Mouse (Mus musculus): ENCODE results near the gene Gm36210. TPM values are rescaled to one million over a fixed set of nuclear protein-coding genes. Genes with fewer than 3 reads are reported as not detected.

Gene Gm36210
- polyA plus RNA-seq, 1 experiment from 2014 or later = not detected

DNA sequence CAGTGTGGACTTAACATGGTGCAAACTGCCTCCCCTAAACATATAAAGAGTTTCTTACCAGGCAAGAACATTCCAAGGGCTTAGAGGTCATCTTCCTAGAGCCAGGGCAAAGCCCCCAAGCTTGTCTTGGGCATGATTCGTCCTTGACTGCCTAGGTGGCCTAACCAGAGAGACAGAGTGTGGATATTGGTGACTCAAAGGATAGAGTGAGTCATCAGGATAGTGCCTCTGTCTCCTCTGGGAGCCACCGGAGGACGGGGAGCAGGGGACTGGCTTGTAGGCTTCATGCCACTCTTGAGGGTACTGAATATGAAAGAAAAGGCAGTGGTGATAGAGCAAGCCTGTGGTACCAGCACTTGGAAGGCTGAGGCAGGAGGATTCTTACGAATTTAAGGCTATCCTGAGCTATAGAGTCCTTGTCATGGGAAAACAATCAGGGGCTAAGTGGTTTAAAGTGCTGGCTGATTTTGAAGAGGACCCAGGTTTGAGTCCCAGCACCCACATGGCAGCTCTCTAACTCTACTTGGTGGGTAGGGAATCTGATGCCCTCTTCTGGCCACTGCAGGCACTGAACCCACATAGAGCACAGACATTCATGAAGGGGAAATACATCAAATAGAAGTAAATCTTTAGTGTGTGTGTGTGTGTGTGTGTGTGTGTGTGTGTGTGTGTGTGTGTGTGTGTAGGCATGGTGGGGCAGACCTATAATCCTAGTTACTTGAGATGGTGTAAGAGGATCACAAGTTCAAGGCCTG is 28.0 kb upstream of the Gm36210 start:
- no peak overlapping the region for H3K27ac ChIP-seq
- H3K27me3 ChIP-seq = no peaks in the 10 kb centered on the region
- H3K4me2 ChIP-seq = no peak overlapping the region
- H3K4me1 ChIP-seq = no peaks in the 10 kb centered on the region
- no peak for ATAC-seq (ENCODE audit: insufficient number of reproducible peaks, low FRiP score, low TSS enrichment, low read depth)
- H3K36me3 ChIP-seq = no peaks in the 10 kb centered on the region
- H3K9ac ChIP-seq = no peak overlapping the region
- no peak overlapping the region for H3K4me3 ChIP-seq
- no peaks in the 10 kb centered on the region for H3K9me3 ChIP-seq
- 78% methylated on average over 4 of the region's 4 CpGs for WGBS

DNA sequence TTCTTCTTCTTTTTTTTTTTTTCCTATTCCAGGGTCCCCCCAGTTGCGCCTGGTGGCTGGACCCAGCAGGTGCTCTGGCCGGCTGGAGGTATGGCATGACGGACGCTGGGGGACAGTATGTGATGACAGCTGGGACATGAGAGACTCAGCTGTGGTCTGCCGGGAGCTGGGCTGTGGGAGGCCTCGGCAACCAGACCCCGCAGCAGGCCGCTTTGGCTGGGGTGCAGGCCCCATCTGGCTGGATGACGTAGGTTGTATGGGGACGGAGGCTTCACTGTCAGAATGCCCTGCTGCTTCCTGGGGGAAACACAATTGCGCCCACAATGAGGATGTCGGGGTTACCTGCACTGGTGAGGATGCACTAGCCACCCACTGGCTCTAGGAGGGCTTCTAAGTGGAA is 26.8 kb upstream of the Gm36210 start:
- H3K9ac ChIP-seq = no peak overlapping the region
- no peaks in the 10 kb centered on the region for H3K36me3 ChIP-seq
- no peak for ATAC-seq (ENCODE audit: insufficient number of reproducible peaks, low FRiP score, low TSS enrichment, low read depth)
- 71% methylated on average over 12 of the region's 12 CpGs for WGBS
- no peak overlapping the region for H3K4me3 ChIP-seq
- H3K9me3 ChIP-seq = no peaks in the 10 kb centered on the region
- H3K4me2 ChIP-seq = no peak overlapping the region
- no peak overlapping the region for H3K27ac ChIP-seq
- H3K4me1 ChIP-seq = 0 out of 2 replicates have a peak, but pooled peaks cover 2% of the 10 kb centered on the region
- no peaks in the 10 kb centered on the region for H3K27me3 ChIP-seq

DNA sequence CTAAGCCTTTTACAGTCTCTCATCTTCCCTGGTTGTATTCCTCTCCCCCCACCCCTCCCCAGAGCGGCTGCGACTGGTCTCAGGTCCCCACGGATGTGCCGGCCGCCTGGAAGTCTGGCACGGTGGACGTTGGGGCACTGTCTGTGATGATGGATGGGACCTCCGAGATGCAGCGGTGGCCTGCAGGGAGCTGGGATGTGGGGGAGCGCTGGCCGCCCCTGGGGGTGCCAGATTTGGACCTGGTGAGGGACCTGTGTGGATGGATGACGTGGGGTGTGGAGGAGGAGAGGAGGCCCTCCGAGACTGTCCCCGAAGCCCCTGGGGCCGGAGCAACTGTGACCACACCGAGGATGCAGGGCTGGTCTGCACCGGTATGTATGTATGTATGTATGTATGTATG is 22.0 kb upstream of the Gm36210 start:
- no peak overlapping the region for H3K4me3 ChIP-seq
- ATAC-seq (ENCODE audit: insufficient number of reproducible peaks, low FRiP score, low TSS enrichment, low read depth) = no peak
- no peak overlapping the region for H3K27ac ChIP-seq
- no peak overlapping the region for H3K9ac ChIP-seq
- 70% methylated on average over 17 of the region's 17 CpGs for WGBS
- H3K9me3 ChIP-seq = no peaks in the 10 kb centered on the region
- H3K4me2 ChIP-seq = no peak overlapping the region
- no peaks in the 10 kb centered on the region for H3K36me3 ChIP-seq
- no peaks in the 10 kb centered on the region for H3K27me3 ChIP-seq
- peaks cover 43% of the 10 kb centered on the region for H3K4me1 ChIP-seq

DNA sequence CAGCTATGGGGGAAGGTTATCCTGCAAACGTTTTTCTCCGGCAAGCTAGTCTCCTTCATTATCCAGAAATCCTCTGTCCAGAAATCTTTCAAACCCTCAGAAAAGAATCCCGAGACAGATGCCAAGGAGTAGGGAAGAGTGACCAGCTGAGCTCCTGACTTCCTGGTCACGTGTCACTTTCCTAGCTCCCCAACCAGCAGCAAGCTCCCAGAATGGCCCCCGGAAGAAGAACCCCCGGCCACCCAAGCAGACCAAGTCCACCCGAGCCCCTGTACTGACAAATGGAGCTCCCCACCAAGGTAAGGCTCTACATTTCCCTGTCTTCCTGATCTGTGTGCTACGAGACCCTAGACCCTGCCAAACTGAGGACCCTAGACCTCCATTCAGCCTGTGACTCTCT is 21.4 kb upstream of the Gm36210 start:
- WGBS = 55% methylated on average over 8 of the region's 8 CpGs
- H3K4me2 ChIP-seq = peak overlapping the region; percentile 66; the same call in 1 of the 2 replicates
- peaks cover 49% of the 10 kb centered on the region for H3K4me1 ChIP-seq

DNA sequence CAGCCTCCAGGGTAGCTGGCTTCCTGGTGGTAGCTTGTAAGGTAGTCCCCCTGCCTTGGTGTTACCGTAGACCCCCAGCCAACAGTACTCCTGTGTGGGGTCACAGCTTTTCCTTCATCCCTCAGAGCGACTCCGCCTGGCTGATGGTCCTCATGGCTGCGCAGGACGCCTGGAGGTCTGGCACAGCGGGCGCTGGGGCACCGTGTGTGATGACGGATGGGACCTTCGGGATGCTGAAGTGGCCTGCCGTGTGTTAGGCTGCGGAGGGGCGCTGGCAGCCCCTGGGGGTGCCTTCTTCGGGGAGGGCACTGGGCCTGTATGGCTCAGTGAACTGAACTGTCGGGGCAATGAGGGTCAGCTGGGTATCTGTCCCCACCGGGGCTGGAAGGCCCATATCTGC is 20.5 kb upstream of the Gm36210 start:
- Histone ChIP-seq H3K9ac (no peak overlapping the region), H3K27ac (peak overlapping the region; percentile 91; the same call in 1 of the 2 replicates), H3K4me2 (peak overlapping the region; percentile 66; the same call in 1 of the 2 replicates), H3K36me3 (no peaks in the 10 kb centered on the region), H3K4me3 (peak overlapping the region; percentile 12), H3K9me3 (no peaks in the 10 kb centered on the region), H3K4me1 (peaks cover 58% of the 10 kb centered on the region), H3K27me3 (no peaks in the 10 kb centered on the region)
- no peak for ATAC-seq (ENCODE audit: insufficient number of reproducible peaks, low FRiP score, low TSS enrichment, low read depth)
- WGBS = 66% methylated on average over 16 of the region's 16 CpGs

More for the DNA sequence above, 21.4 kb upstream of the Gm36210 start:
- Histone ChIP-seq H3K27ac (peak overlapping the region; percentile 47; the same call in 1 of the 2 replicates), H3K9ac (no peak overlapping the region), H3K36me3 (no peaks in the 10 kb centered on the region), H3K9me3 (no peaks in the 10 kb centered on the region), H3K27me3 (no peaks in the 10 kb centered on the region), H3K4me3 (no peak overlapping the region)
- ATAC-seq (ENCODE audit: insufficient number of reproducible peaks, low FRiP score, low TSS enrichment, low read depth) = no peak

DNA sequence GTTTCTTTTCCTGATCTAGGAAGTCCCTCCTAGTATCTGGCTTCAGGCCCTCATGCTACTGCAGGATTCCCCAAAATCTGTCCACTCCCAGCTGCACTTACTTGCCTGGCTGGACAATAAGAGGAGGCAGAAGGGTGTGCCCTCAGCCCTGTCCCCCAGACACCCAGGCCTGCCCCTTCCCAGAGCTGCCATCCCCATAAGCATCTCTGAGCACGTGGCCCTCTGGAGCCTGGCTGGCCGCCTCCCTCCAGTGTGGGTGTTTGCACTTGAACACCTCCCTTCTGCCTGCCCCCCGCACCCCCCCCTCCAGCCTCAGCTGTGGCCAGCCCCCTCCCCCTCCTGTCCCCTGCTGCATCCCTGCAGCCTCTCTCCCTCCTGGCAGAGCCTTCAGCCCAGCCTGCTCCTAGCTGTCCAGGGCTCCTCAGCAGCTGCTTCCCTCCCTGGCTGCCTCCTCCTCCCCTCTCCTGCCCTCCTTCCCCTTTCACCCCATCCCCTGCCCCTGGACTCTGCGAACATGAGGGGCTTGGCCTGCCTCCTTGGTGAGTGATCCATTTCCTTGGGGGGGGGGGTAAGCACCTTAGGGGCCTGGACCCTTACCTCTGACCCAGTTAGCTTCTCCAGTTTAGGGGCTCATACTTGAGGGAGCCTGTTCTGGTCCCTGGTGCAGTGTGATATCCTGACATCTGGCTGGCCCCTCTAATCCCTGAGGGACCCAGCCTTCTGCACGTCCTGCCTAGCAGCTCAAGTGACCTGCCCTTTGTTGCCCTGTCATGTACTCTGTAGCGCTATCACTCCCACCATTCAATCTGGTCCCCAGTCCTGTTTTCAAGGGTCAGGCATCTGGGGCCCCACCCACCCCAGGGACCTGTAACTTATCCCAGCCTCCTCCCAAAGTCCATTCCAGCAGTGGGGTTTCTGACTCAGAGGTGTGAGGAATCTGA is 19.4 kb upstream of the Gm36210 start, which contains the start of gene Ssc5d:
Gene Ssc5d, plus strand, starts transcription at position 345 of the 941 bp plus-strand sequence.
- H3K9me3 ChIP-seq = no peaks in the 10 kb centered on the region
- H3K27ac ChIP-seq = peak within 1 kb of the TSS; percentile 91
- H3K4me1 ChIP-seq = peaks cover 67% of the 10 kb centered on the region
- peaks cover 10% of the 10 kb centered on the region for H3K36me3 ChIP-seq
- peak within 1 kb of the TSS; percentile 17; the same call in 1 of the 2 replicates for H3K9ac ChIP-seq
- peak within 1 kb of the TSS; percentile 12 for H3K4me3 ChIP-seq
- no peaks in the 10 kb centered on the region for H3K27me3 ChIP-seq
- peak; percentile 68 for ATAC-seq (ENCODE audit: insufficient number of reproducible peaks, low FRiP score, low TSS enrichment, low read depth)
- peak within 1 kb of the TSS; percentile 66 for H3K4me2 ChIP-seq
- 14% methylated on average over 6 of the region's 6 CpGs for WGBS

DNA sequence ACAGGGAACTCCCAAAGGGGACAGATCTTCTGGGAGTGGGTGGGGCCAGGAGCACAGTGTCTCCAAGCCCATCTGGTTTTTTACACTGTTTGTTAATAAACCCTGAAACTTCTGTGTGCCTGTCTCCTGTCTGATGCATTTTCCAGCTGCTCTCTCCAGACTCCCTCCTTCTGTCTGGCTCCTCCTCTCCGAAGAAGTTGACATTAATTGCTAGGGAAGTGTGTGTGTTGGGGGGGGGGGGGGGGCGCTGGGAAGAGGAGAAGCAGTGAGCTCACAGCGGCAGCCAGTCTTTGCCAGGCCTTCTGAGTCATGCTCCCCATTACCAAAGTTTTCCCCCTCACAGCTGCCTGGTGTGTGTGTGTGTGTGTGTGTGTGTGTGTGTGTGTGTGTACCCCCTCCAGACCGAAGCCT is 18.6 kb upstream of the Gm36210 start:
- 3% methylated on average over 2 of the region's 4 CpGs for WGBS
- Histone ChIP-seq H3K27me3 (no peaks in the 10 kb centered on the region), H3K9ac (no peak overlapping the region), H3K36me3 (peaks cover 18% of the 10 kb centered on the region), H3K4me1 (peaks cover 67% of the 10 kb centered on the region), H3K9me3 (no peaks in the 10 kb centered on the region), H3K4me2 (peak overlapping the region; percentile 66), H3K4me3 (no peak overlapping the region), H3K27ac (peak overlapping the region; percentile 91)
- ATAC-seq (ENCODE audit: insufficient number of reproducible peaks, low FRiP score, low TSS enrichment, low read depth) = peak; percentile 68

DNA sequence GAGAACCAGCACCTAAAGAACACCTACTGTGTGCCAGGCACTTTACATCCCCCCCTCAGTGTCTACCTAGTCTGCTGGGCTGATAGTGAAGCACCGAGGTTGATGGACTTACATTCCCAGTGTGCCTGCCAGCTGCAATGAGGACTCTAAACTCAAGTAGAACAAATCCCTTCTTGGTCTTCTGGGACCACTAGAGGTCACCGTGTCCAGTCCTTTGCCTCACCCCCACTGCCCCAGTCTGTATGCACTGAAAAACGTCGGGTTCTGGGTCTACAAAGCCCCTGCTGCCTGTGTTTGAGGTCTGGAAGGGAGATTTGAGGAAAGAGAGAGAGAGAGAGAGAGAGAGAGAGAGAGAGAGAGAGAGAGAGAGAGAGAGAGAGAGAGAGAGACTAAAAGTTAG is 18.2 kb upstream of the Gm36210 start:
- Histone ChIP-seq H3K27me3 (no peaks in the 10 kb centered on the region), H3K9me3 (no peaks in the 10 kb centered on the region), H3K9ac (no peak overlapping the region), H3K4me2 (peak overlapping the region; percentile 66), H3K27ac (peak overlapping the region; percentile 91), H3K4me1 (peaks cover 67% of the 10 kb centered on the region), H3K36me3 (peaks cover 22% of the 10 kb centered on the region), H3K4me3 (0 out of 2 replicates have a peak overlapping the region, but pooled peaks have one; percentile 31)
- WGBS = 2% methylated on average over 4 of the region's 4 CpGs
- ATAC-seq (ENCODE audit: insufficient number of reproducible peaks, low FRiP score, low TSS enrichment, low read depth) = no peak

DNA sequence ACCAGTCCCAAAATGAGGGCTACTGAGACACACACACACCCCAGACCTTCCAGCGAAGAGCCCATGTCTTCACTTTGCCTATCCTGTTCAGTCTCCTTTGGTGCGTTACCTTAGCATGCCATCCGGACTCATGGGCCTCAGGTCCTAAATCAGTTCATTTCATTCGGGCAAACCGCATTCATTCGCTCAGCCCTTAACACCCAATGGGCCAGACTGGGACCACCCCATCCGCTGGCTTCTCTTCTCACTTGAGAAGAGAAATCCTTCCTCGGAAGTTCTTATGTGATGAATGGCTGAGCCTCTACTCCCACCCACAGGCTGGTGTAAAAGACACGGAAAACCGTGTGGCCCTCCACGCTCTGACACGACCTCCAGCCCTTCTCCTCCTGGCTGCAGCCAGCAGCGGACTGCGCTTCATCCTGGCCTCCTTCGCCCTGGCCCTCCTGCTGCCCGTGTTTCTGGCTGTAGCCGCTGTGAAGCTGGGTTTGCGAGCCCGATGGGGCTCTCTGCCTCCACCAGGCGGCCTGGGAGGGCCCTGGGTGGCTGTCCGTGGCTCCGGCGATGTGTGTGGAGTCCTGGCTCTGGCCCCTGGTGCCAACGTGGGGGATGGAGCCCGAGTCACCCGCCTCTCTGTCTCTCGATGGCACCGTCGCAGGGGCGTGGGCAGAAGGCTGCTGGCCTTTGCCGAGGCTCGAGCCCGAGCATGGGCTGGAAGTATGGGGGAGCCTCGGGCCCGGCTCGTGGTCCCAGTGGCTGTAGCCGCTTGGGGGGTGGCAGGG is 17.5 kb upstream of the Gm36210 start:
- no peaks in the 10 kb centered on the region for H3K27me3 ChIP-seq
- 6% methylated on average over 37 of the region's 37 CpGs for WGBS
- peaks cover 30% of the 10 kb centered on the region for H3K36me3 ChIP-seq
- H3K4me2 ChIP-seq = peak overlapping the region; percentile 66
- ATAC-seq (ENCODE audit: insufficient number of reproducible peaks, low FRiP score, low TSS enrichment, low read depth) = no peak
- H3K9me3 ChIP-seq = no peaks in the 10 kb centered on the region
- peak overlapping the region; percentile 91 for H3K27ac ChIP-seq
- H3K4me1 ChIP-seq = peaks cover 67% of the 10 kb centered on the region
- H3K4me3 ChIP-seq = peak overlapping the region; percentile 31
- H3K9ac ChIP-seq = peak overlapping the region; percentile 21; the same call in 1 of the 2 replicates

DNA sequence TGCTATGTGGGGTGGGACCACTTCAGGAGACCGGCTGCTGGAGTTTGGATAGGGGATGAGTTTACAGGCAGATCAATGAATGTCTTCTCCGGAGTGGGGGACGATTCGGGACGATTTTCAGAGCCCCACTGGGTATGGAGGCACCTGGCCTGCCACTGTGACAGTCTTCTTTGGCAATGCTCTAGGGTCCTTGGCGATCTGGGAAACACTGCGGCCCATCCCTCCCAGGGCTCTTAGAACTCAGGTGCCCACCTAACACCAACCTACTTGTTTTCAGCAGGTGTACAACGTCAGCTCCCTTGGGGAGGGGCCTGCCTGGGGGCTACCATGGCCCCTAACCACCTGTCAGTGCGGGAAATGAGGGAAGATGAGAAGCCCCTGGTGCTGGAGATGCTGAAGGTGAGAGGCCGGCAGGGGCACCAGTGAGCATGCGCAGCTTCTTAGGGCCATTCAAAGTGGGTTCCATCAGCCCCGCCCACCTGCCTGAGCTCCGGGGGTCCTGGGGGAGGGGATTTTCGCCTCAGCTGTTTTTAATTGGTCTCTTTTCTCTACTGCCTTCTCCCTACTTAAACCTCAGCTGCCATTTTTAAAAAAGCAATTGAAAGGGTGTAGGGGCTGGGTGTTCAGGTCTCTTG is 16.7 kb upstream of the Gm36210 start:
- H3K27me3 ChIP-seq = no peaks in the 10 kb centered on the region
- 1% methylated on average over 14 of the region's 14 CpGs for WGBS
- H3K4me3 ChIP-seq = peak overlapping the region; percentile 31
- H3K9ac ChIP-seq = 0 out of 2 replicates have a peak overlapping the region, but pooled peaks have one; percentile 11
- H3K27ac ChIP-seq = peak overlapping the region; percentile 91
- H3K9me3 ChIP-seq = no peaks in the 10 kb centered on the region
- ATAC-seq (ENCODE audit: insufficient number of reproducible peaks, low FRiP score, low TSS enrichment, low read depth) = no peak
- peak overlapping the region; percentile 66 for H3K4me2 ChIP-seq
- peaks cover 37% of the 10 kb centered on the region for H3K36me3 ChIP-seq
- H3K4me1 ChIP-seq = peaks cover 65% of the 10 kb centered on the region

DNA sequence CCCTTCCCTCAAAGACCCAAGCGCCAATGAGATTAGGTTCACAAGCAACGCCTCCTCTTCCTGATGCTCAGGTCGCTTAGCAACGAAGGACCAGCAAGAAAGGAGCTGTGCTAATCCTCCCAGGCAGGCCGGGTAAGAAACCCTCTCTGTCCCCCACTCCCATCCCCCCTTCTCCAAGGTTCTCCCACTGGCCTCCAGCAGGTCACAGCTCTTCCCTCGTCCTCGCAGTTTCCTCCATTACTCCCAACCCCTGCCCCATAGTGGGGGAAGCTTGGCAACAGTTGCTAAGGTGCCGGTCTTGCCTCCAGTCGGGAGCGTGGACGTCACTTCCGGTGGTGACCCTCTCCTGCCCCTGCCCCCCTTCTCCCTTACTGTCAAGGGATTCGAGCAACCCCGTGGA is 16.2 kb upstream of the Gm36210 start:
- Histone ChIP-seq H3K27me3 (no peaks in the 10 kb centered on the region), H3K9ac (0 out of 2 replicates have a peak overlapping the region, but pooled peaks have one; percentile 11), H3K4me3 (peak overlapping the region; percentile 31), H3K4me2 (peak overlapping the region; percentile 66), H3K9me3 (no peaks in the 10 kb centered on the region), H3K27ac (peak overlapping the region; percentile 91), H3K36me3 (peaks cover 37% of the 10 kb centered on the region), H3K4me1 (peaks cover 65% of the 10 kb centered on the region)
- ATAC-seq (ENCODE audit: insufficient number of reproducible peaks, low FRiP score, low TSS enrichment, low read depth) = no peak
- 3% methylated on average over 14 of the region's 14 CpGs for WGBS
